In genomic region chr15:73969249-73970187, GRCm38 (mm10) we compare ENCODE assay signal across 26 mouse cellular contexts.
DNase-seq lines count a peak whose midpoint lies in the region; ATAC-seq and TF ChIP-seq lines count a peak whose summit lies in the region.
"Had no signal": no experiment of that assay in that cellular context is flagged by ENCODE, and none has a peak within 500 bp of the region (broad histone marks: within the 10 kb centered on the region; RNA-seq: fewer than 3 reads in every experiment).

No protein-coding gene starts in this region.

- H3K27me3 ChIP-seq in hindbrain, embryonic 14.5 days (ENCODE audit: control insufficient read depth, insufficient read depth, low read length) = no peaks in the 10 kb centered on the region
- 0 out of 2 replicates have a peak, but pooled peaks cover 2% of the 10 kb centered on the region for H3K27me3 ChIP-seq in hindbrain, embryonic 12.5 days
- no peaks in the 10 kb centered on the region for H3K27me3 ChIP-seq in midbrain, embryonic 14.5 days (ENCODE audit: control insufficient read depth, insufficient read depth, low read length)
- H3K27me3 ChIP-seq in midbrain, embryonic 11.5 days (ENCODE audit: control insufficient read depth, insufficient read depth, low read length) = no peaks in the 10 kb centered on the region
- H3K27me3 ChIP-seq in hindbrain, postnatal 0 days (ENCODE audit: insufficient read depth, low read length) = no peaks in the 10 kb centered on the region
- H3K27me3 ChIP-seq: kidney, embryonic 15.5 days; limb, embryonic 15.5 days; liver, embryonic 13.5 days had no signal

- TF ChIP-seq POLR2A in brain, embryonic 14.5 days (IDR thresholded peaks at IDR 0.05; ENCODE audit: borderline replicate concordance, extremely low read depth, insufficient read depth, insufficient read length, poor library complexity, severe bottlenecking) = no peak

- no peak for ATAC-seq in hindbrain, embryonic 14.5 days (ENCODE audit: low FRiP score)
- ATAC-seq in hindbrain, embryonic 12.5 days (ENCODE audit: low FRiP score) = no peak
- ATAC-seq in midbrain, embryonic 14.5 days (ENCODE audit: low FRiP score, low TSS enrichment) = no peak
- no peak for ATAC-seq in midbrain, embryonic 11.5 days (ENCODE audit: low FRiP score)
- peak; percentile 64; the same call in 1 of the 2 replicates for ATAC-seq in hindbrain, postnatal 0 days
- ATAC-seq: activated CD4-positive, CD25-positive, alpha-beta regulatory T cell, adult 4 months; inflammation-experienced regulatory T-cells, adult 6 months had no signal

- H3K4me1 ChIP-seq in hindbrain, embryonic 14.5 days (replicated peaks; ENCODE audit: control insufficient read depth, insufficient read depth, low read length) = no peaks in the 10 kb centered on the region; the same call in 1 of the 2 replicates
- H3K4me1 ChIP-seq in hindbrain, embryonic 12.5 days = peaks cover 4% of the 10 kb centered on the region; the same call in 1 of the 2 replicates
- 0 out of 2 replicates have a peak, but pooled peaks cover 8% of the 10 kb centered on the region for H3K4me1 ChIP-seq in midbrain, embryonic 14.5 days (ENCODE audit: control insufficient read depth, insufficient read depth, low read length)
- H3K4me1 ChIP-seq in midbrain, embryonic 11.5 days (ENCODE audit: control insufficient read depth, insufficient read depth, low read length) = no peaks in the 10 kb centered on the region
- no peaks in the 10 kb centered on the region for H3K4me1 ChIP-seq in hindbrain, postnatal 0 days (ENCODE audit: insufficient read depth, low read length)
- H3K4me1 ChIP-seq: kidney, embryonic 15.5 days; limb, embryonic 10.5 days; limb, embryonic 15.5 days; liver, embryonic 13.5 days had no signal

- H3K9me3 ChIP-seq in hindbrain, embryonic 14.5 days (ENCODE audit: control insufficient read depth, low read length) = no peaks in the 10 kb centered on the region
- H3K9me3 ChIP-seq in hindbrain, embryonic 12.5 days (replicated peaks) = no peaks in the 10 kb centered on the region
- no peaks in the 10 kb centered on the region for H3K9me3 ChIP-seq in midbrain, embryonic 14.5 days (ENCODE audit: control insufficient read depth, low read length)
- no peaks in the 10 kb centered on the region for H3K9me3 ChIP-seq in midbrain, embryonic 11.5 days (ENCODE audit: control insufficient read depth, low read length)
- no peaks in the 10 kb centered on the region for H3K9me3 ChIP-seq in hindbrain, postnatal 0 days (ENCODE audit: low read length)
- H3K9me3 ChIP-seq: kidney, embryonic 15.5 days; limb, embryonic 10.5 days; limb, embryonic 15.5 days; liver, embryonic 13.5 days had no signal

- H3K27ac ChIP-seq in hindbrain, embryonic 14.5 days = peak overlapping the region; percentile 22; the same call in 1 of the 2 replicates
- no peak overlapping the region for H3K27ac ChIP-seq in hindbrain, embryonic 12.5 days
- no peak overlapping the region for H3K27ac ChIP-seq in midbrain, embryonic 14.5 days (replicated peaks; ENCODE audit: low read depth, low read length)
- no peak overlapping the region for H3K27ac ChIP-seq in midbrain, embryonic 11.5 days (ENCODE audit: low read depth, low read length)
- H3K27ac ChIP-seq in hindbrain, postnatal 0 days = no peak overlapping the region
- H3K27ac ChIP-seq: kidney, embryonic 15.5 days; limb, embryonic 10.5 days; limb, embryonic 15.5 days; liver, embryonic 13.5 days had no signal

- WGBS in hindbrain, embryonic 14.5 days = 52% methylated on average over 25 of the region's 25 CpGs
- WGBS in hindbrain, embryonic 12.5 days = 65% methylated on average over 25 of the region's 25 CpGs
- WGBS in midbrain, embryonic 14.5 days = 58% methylated on average over 25 of the region's 25 CpGs
- 76% methylated on average over 25 of the region's 25 CpGs for WGBS in midbrain, embryonic 11.5 days
- 54% methylated on average over 25 of the region's 25 CpGs for WGBS in hindbrain, postnatal 0 days

- no peak overlapping the region for H3K4me3 ChIP-seq in hindbrain, embryonic 14.5 days (replicated peaks; ENCODE audit: low read length)
- H3K4me3 ChIP-seq in hindbrain, embryonic 12.5 days = no peak overlapping the region
- H3K4me3 ChIP-seq in midbrain, embryonic 14.5 days (replicated peaks; ENCODE audit: low read depth, low read length) = no peak overlapping the region
- no peak overlapping the region for H3K4me3 ChIP-seq in midbrain, embryonic 11.5 days (ENCODE audit: low read depth, low read length)
- no peak overlapping the region for H3K4me3 ChIP-seq in hindbrain, postnatal 0 days (ENCODE audit: low read length)
- H3K4me3 ChIP-seq: kidney, embryonic 15.5 days; limb, embryonic 10.5 days; limb, embryonic 15.5 days; liver, embryonic 13.5 days had no signal

- DNase-seq in hindbrain, embryonic 14.5 days (ENCODE audit: low spot score) = no peak
- DNase-seq in midbrain, embryonic 14.5 days = peak; percentile 39
- DNase-seq in midbrain, embryonic 11.5 days (ENCODE audit: low spot score, missing footprints) = no peak
- DNase-seq in brain, embryonic 14.5 days (ENCODE audit: low read depth) = peak; percentile 42
- DNase-seq in hindbrain, postnatal 0 days (ENCODE audit: low spot score) = peak; percentile 34
- DNase-seq in right cerebral cortex, postnatal 4 days = no peak
- DNase-seq: adrenal gland, adult 2 months; B cell, adult 2 months; cerebellum, adult 9-10 months; cerebellum, postnatal 36 days; gastrocnemius, postnatal 25 days; heart, adult 11 months; heart, postnatal 36 days; kidney, adult 11 months; kidney, postnatal 25 days; liver, embryonic 13.5 days; lung, adult 18-20 months; lung, postnatal 10 days; thymus, postnatal 4 days had no signal

- H3K4me2 ChIP-seq in hindbrain, embryonic 14.5 days (replicated peaks) = no peak overlapping the region
- no peak overlapping the region for H3K4me2 ChIP-seq in hindbrain, embryonic 12.5 days (replicated peaks)
- no peak overlapping the region for H3K4me2 ChIP-seq in midbrain, embryonic 14.5 days (ENCODE audit: low read length)
- no peak overlapping the region for H3K4me2 ChIP-seq in midbrain, embryonic 11.5 days
- H3K4me2 ChIP-seq in hindbrain, postnatal 0 days (ENCODE audit: low read depth, low read length) = no peak overlapping the region
- H3K4me2 ChIP-seq: heart, embryonic 11.5 days; kidney, embryonic 15.5 days; limb, embryonic 15.5 days; liver, embryonic 13.5 days had no signal

- H3K36me3 ChIP-seq in hindbrain, embryonic 14.5 days (replicated peaks; ENCODE audit: control insufficient read depth, insufficient read depth) = no peaks in the 10 kb centered on the region
- no peaks in the 10 kb centered on the region for H3K36me3 ChIP-seq in hindbrain, embryonic 12.5 days
- H3K36me3 ChIP-seq in midbrain, embryonic 14.5 days (ENCODE audit: control insufficient read depth, insufficient read depth, low read length) = no peaks in the 10 kb centered on the region
- no peaks in the 10 kb centered on the region for H3K36me3 ChIP-seq in midbrain, embryonic 11.5 days (ENCODE audit: control insufficient read depth, insufficient read depth, low read length)
- H3K36me3 ChIP-seq in hindbrain, postnatal 0 days (ENCODE audit: insufficient read depth, low read length) = no peaks in the 10 kb centered on the region
- H3K36me3 ChIP-seq: kidney, embryonic 15.5 days; limb, embryonic 10.5 days; limb, embryonic 15.5 days; liver, embryonic 13.5 days had no signal

- H3K9ac ChIP-seq in hindbrain, embryonic 14.5 days = no peak overlapping the region
- H3K9ac ChIP-seq in hindbrain, embryonic 12.5 days = no peak overlapping the region
- no peak overlapping the region for H3K9ac ChIP-seq in midbrain, embryonic 14.5 days (replicated peaks; ENCODE audit: low read length)
- no peak overlapping the region for H3K9ac ChIP-seq in midbrain, embryonic 11.5 days (ENCODE audit: low read length)
- H3K9ac ChIP-seq in hindbrain, postnatal 0 days (replicated peaks; ENCODE audit: low read length) = no peak overlapping the region
- H3K9ac ChIP-seq: kidney, embryonic 15.5 days; limb, embryonic 15.5 days; liver, embryonic 13.5 days had no signal

- TF ChIP-seq CTCF in brain, embryonic 14.5 days (IDR thresholded peaks at IDR 0.05; ENCODE audit: borderline replicate concordance, extremely low read depth, insufficient read depth, insufficient read length) = peak; percentile 9; the same call in 1 of the 2 replicates
- no peak for TF ChIP-seq CTCF in hindbrain, postnatal 0 days (IDR thresholded peaks at IDR 0.05; ENCODE audit: low read depth)

Comparison
In these comparisons a context has a peak if more than half of its experiments do, and no peak if none do; other contexts are left out.
1. DNase-seq: peak in midbrain, embryonic 14.5 days (single experiment), brain, embryonic 14.5 days (single experiment) and hindbrain, postnatal 0 days (single experiment); none in hindbrain, embryonic 14.5 days (single experiment), midbrain, embryonic 11.5 days (single experiment) and right cerebral cortex, postnatal 4 days (single experiment).